Mouse (Mus musculus) heart, embryonic 15.5 days (tissue): ENCODE measurements around the gene Tenm3. TPM values are rescaled to one million over a fixed set of nuclear protein-coding genes. Genes with fewer than 3 reads are reported as not detected.

Experiments used
- ATAC-seq: fragments of 200-750 bp; cut with Nextera tagmentation; replicated peaks from 2 replicates; pipeline ENCODE4 v1.8.0; 2017; ENCODE audit warnings: low read depth, moderate TSS enrichment; ENCODE audit not compliant: insufficient number of reproducible peaks, insufficient read depth, low FRiP score
- H3K27ac ChIP-seq: fragments of 300-500 bp; sonication (generic); 2 replicates; pipeline ENCODE4 v1.5.1; 2015; ENCODE audit warnings: mild to moderate bottlenecking, inconsistent platforms
- H3K27me3 ChIP-seq: fragments of 300-500 bp; sonication (generic); 2 replicates; pipeline ENCODE4 v1.6.1; 2015; ENCODE audit warnings: inconsistent platforms
- H3K36me3 ChIP-seq: fragments of 300-500 bp; sonication (generic); 2 replicates; pipeline ENCODE4 v1.6.1; 2015; ENCODE audit warnings: mild to moderate bottlenecking, inconsistent platforms
- H3K4me1 ChIP-seq: fragments of 300-500 bp; sonication (generic); replicated peaks from 2 replicates; pipeline ENCODE4 v1.6.1; 2015; ENCODE audit warnings: inconsistent platforms
- H3K4me2 ChIP-seq: fragments of 300-500 bp; sonication (generic); 2 replicates; pipeline ENCODE4 v1.6.1; 2015; ENCODE audit warnings: inconsistent platforms, mild to moderate bottlenecking, moderate library complexity
- H3K4me3 ChIP-seq: fragments of 300-500 bp; sonication (generic); 2 replicates; pipeline ENCODE4 v1.5.1; 2015; ENCODE audit warnings: mild to moderate bottlenecking, inconsistent platforms
- H3K9ac ChIP-seq: fragments of 300-500 bp; sonication (generic); 2 replicates; pipeline ENCODE4 v1.6.1; 2015; ENCODE audit warnings: mild to moderate bottlenecking, inconsistent platforms
- H3K9me3 ChIP-seq: fragments of 300-500 bp; sonication (generic); replicated peaks from 2 replicates; pipeline ENCODE4 v1.6.1; 2016; ENCODE audit warnings: inconsistent platforms
- WGBS: fragments of 180-500 bp; shearing (Covaris S2); methylation state at CpG from one replicate; pipeline ENCODE4 v1.1.7; 2015; ENCODE audit warnings: mixed read lengths; 5-methylcytosine and 5-hydroxymethylcytosine counted together
- polyA plus RNA-seq: library from polyadenylated mRNA; unstranded; fragments of >200 nt; fragmentation: Nextera tagmentation; extraction: Ambion mirVana; gene quantifications from 2 replicates; pipeline ENCODE4 v1.2.1, GENCODE M21; 2015

Tenm3 gene
- polyA plus RNA-seq, 1 experiment from 2014 or later, result 5.0 TPM

- Histone ChIP-seq H3K9me3 (no peaks in the 10 kb centered on the region), H3K27me3 (no peaks in the 10 kb centered on the region), H3K4me1 (no peaks in the 10 kb centered on the region), H3K27ac (no peak overlapping the region), H3K4me2 (no peak overlapping the region), H3K36me3 (no peaks in the 10 kb centered on the region), H3K4me3 (no peak overlapping the region), H3K9ac (no peak overlapping the region)
- WGBS, result 40% methylated on average over 4 of the region's 4 CpGs
- ATAC-seq, result no peak
Observed at GRCm38 (mm10) chr8:48568608-48569007, 275.1 kb downstream of the Tenm3 start.

GRCm38 (mm10) chr8:48567929-48568607 is 275.7 kb downstream of the Tenm3 start:
- H3K9ac ChIP-seq, result no peak overlapping the region
- H3K4me2 ChIP-seq, result no peak overlapping the region
- 65% methylated on average over 10 of the region's 10 CpGs for WGBS
- no peaks in the 10 kb centered on the region for H3K27me3 ChIP-seq
- no peak for ATAC-seq
- H3K27ac ChIP-seq, result no peak overlapping the region
- H3K9me3 ChIP-seq, result no peaks in the 10 kb centered on the region
- H3K4me3 ChIP-seq, result no peak overlapping the region
- no peaks in the 10 kb centered on the region for H3K4me1 ChIP-seq
- no peaks in the 10 kb centered on the region for H3K36me3 ChIP-seq

GRCm38 (mm10) chr8:48560227-48560626 is 283.5 kb downstream of the Tenm3 start:
- Histone ChIP-seq H3K4me1 (0 out of 2 replicates have a peak, but pooled peaks cover 2% of the 10 kb centered on the region), H3K27me3 (peaks cover 10% of the 10 kb centered on the region; the same call in 1 of the 2 replicates), H3K9me3 (no peaks in the 10 kb centered on the region), H3K4me2 (no peak overlapping the region), H3K9ac (no peak overlapping the region), H3K36me3 (no peaks in the 10 kb centered on the region), H3K27ac (no peak overlapping the region), H3K4me3 (no peak overlapping the region)
- WGBS, result 72% methylated on average over 9 of the region's 9 CpGs
- ATAC-seq, result no peak

GRCm38 (mm10) chr8:48555546-48556141 is 288.1 kb downstream of the Tenm3 start:
- H3K4me1 ChIP-seq, result 0 out of 2 replicates have a peak, but pooled peaks cover 2% of the 10 kb centered on the region
- under 1% methylated on average over 49 of the region's 55 CpGs for WGBS
- no peaks in the 10 kb centered on the region for H3K36me3 ChIP-seq
- peak overlapping the region; percentile 73 for H3K9ac ChIP-seq
- H3K4me3 ChIP-seq, result peak overlapping the region; percentile 92
- no peaks in the 10 kb centered on the region for H3K9me3 ChIP-seq
- peak overlapping the region; percentile 99 for H3K4me2 ChIP-seq
- peaks cover 10% of the 10 kb centered on the region; the same call in 1 of the 2 replicates for H3K27me3 ChIP-seq
- H3K27ac ChIP-seq, result peak overlapping the region; percentile 89
- peak; percentile 74 for ATAC-seq

GRCm38 (mm10) chr8:48554762-48555545 is 288.8 kb downstream of the Tenm3 start:
- H3K4me3 ChIP-seq, result peak overlapping the region; percentile 92
- H3K9me3 ChIP-seq, result no peaks in the 10 kb centered on the region
- peak overlapping the region; percentile 73 for H3K9ac ChIP-seq
- peak overlapping the region; percentile 89 for H3K27ac ChIP-seq
- peak overlapping the region; percentile 99 for H3K4me2 ChIP-seq
- under 1% methylated on average over 85 of the region's 86 CpGs for WGBS
- peak; percentile 94 for ATAC-seq
- H3K27me3 ChIP-seq, result peaks cover 10% of the 10 kb centered on the region; the same call in 1 of the 2 replicates
- H3K36me3 ChIP-seq, result no peaks in the 10 kb centered on the region
- H3K4me1 ChIP-seq, result peaks cover 2% of the 10 kb centered on the region; the same call in 1 of the 2 replicates

- peak overlapping the region; percentile 99 for H3K4me2 ChIP-seq
- H3K9me3 ChIP-seq, result no peaks in the 10 kb centered on the region
- H3K27ac ChIP-seq, result no peak overlapping the region
- peaks cover 10% of the 10 kb centered on the region; the same call in 1 of the 2 replicates for H3K27me3 ChIP-seq
- H3K4me1 ChIP-seq, result peaks cover 2% of the 10 kb centered on the region; the same call in 1 of the 2 replicates
- ATAC-seq, result no peak
- H3K36me3 ChIP-seq, result no peaks in the 10 kb centered on the region
- 3% methylated on average over 9 of the region's 9 CpGs for WGBS
- peak overlapping the region; percentile 73; the same call in 1 of the 2 replicates for H3K9ac ChIP-seq
- H3K4me3 ChIP-seq, result peak overlapping the region; percentile 92
Observed at GRCm38 (mm10) chr8:48553791-48554288, 289.9 kb downstream of the Tenm3 start.

- no peaks in the 10 kb centered on the region for H3K36me3 ChIP-seq
- H3K9me3 ChIP-seq, result no peaks in the 10 kb centered on the region
- no peak overlapping the region for H3K4me2 ChIP-seq
- H3K27me3 ChIP-seq, result peaks cover 7% of the 10 kb centered on the region; the same call in 1 of the 2 replicates
- H3K9ac ChIP-seq, result no peak overlapping the region
- no peak overlapping the region for H3K4me3 ChIP-seq
- no peak for ATAC-seq
- no peak overlapping the region for H3K27ac ChIP-seq
- peaks cover 2% of the 10 kb centered on the region; the same call in 1 of the 2 replicates for H3K4me1 ChIP-seq
- WGBS, result 81% methylated on average over 2 of the region's 2 CpGs
Observed at GRCm38 (mm10) chr8:48552306-48552705, 291.4 kb downstream of the Tenm3 start.

- ATAC-seq, result no peak
- 48% methylated on average over 5 of the region's 5 CpGs for WGBS
Observed at GRCm38 (mm10) chr8:48551370-48551769, 292.4 kb downstream of the Tenm3 start.

GRCm38 (mm10) chr8:48548908-48549307 is 294.8 kb downstream of the Tenm3 start:
- 83% methylated on average over 9 of the region's 9 CpGs for WGBS
- Histone ChIP-seq H3K4me3 (no peak overlapping the region), H3K4me1 (no peaks in the 10 kb centered on the region; the same call in 1 of the 2 replicates), H3K27ac (no peak overlapping the region), H3K9me3 (no peaks in the 10 kb centered on the region), H3K9ac (no peak overlapping the region), H3K36me3 (no peaks in the 10 kb centered on the region), H3K27me3 (no peaks in the 10 kb centered on the region), H3K4me2 (no peak overlapping the region)
- ATAC-seq, result no peak

More at GRCm38 (mm10) chr8:48551370-48551769, 292.4 kb downstream of the Tenm3 start:
- Histone ChIP-seq H3K27ac (no peak overlapping the region), H3K9ac (no peak overlapping the region), H3K9me3 (no peaks in the 10 kb centered on the region), H3K4me2 (no peak overlapping the region), H3K36me3 (no peaks in the 10 kb centered on the region), H3K4me3 (no peak overlapping the region), H3K27me3 (peaks cover 4% of the 10 kb centered on the region; the same call in 1 of the 2 replicates), H3K4me1 (peaks cover 2% of the 10 kb centered on the region; the same call in 1 of the 2 replicates)

GRCm38 (mm10) chr8:48545631-48546030 is 298.1 kb downstream of the Tenm3 start:
- ATAC-seq, result no peak
- Histone ChIP-seq H3K4me1 (peaks cover 9% of the 10 kb centered on the region), H3K9me3 (no peaks in the 10 kb centered on the region), H3K9ac (no peak overlapping the region), H3K4me2 (no peak overlapping the region), H3K27ac (no peak overlapping the region), H3K4me3 (no peak overlapping the region), H3K27me3 (no peaks in the 10 kb centered on the region), H3K36me3 (no peaks in the 10 kb centered on the region)
- 55% methylated on average over 5 of the region's 5 CpGs for WGBS

- 76% methylated on average over 7 of the region's 7 CpGs for WGBS
- no peak for ATAC-seq
- Histone ChIP-seq H3K4me1 (peaks cover 9% of the 10 kb centered on the region), H3K4me3 (no peak overlapping the region), H3K4me2 (no peak overlapping the region), H3K36me3 (no peaks in the 10 kb centered on the region), H3K27me3 (no peaks in the 10 kb centered on the region), H3K9me3 (no peaks in the 10 kb centered on the region), H3K9ac (no peak overlapping the region), H3K27ac (no peak overlapping the region)
Observed at GRCm38 (mm10) chr8:48544840-48545239, 298.9 kb downstream of the Tenm3 start.
